Mouse (Mus musculus) lung, postnatal 10 days (tissue): ENCODE data around the gene Smtn.

Experiments
- DNase-seq: peaks from one replicate; pipeline ENCODE4 v3.0.0; 2021

Smtn gene

DNA sequence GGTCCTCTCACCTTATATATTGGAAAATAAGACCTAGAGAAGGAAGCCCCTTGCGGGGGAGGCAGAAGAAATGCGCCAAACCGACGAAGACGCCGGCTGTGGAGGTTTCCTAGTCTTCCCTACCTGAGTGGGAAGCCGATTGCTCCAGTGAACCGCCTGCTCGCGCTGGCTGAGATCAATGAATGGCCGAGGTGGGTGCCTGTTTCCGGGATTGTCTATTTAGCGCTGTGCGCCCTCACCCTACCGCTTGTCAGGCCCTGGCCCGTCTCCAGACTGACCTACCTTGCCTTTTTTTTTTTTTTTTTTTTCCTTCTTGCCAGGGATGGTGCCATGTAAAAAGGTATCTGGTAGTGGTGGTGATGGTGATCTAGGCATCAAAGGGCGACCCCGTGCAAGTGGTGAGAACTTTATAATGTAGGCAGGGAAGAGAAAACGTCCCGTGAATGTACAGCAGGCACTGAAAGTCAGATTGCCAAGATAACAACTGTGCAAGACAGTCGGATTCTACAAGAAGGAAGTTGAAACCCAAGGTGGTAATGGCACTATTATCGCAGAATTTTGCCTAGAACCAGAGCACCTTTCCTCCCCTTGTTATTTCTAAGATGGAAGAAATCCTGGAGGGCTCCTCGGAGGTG lies at the start of gene Smtn:
Gene Smtn (minus strand): TSS at position 162 of the 635 bp plus-strand sequence.
- no peak for DNase-seq

GRCm38 (mm10) chr11:3588036-3588672 lies 47.7 kb upstream of the Smtn start:
- DNase-seq, result no peak

- DNase-seq, result peak; percentile 47
These were observed 46.9 kb upstream of the Smtn start for GRCm38 (mm10) chr11:3587350-3587749.

- DNase-seq, result peak; percentile 36
These were observed 45.7 kb upstream of the Smtn start for GRCm38 (mm10) chr11:3585983-3586618.

GRCm38 (mm10) chr11:3583127-3583526 lies 42.7 kb upstream of the Smtn start:
- DNase-seq, result peak; percentile 58

DNA sequence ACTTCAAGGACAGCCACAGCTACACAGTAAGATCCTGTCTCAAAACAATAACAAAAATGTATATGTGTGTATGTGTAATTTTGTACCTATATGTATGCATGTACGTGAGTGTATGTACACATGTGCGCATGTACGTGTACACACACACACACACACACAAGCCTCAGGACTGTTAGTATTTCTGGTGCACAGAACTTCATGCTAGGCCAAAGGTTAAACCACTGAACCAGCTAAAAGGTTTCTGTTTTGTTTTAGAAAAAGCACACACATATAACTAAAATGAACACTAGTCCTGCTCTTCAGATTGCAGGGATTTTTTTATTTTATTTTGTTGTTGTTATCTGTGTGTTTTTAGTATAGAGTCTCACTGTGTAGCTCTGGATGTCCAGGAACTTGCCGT lies 41.5 kb upstream of the Smtn start:
- no peak for DNase-seq

DNA sequence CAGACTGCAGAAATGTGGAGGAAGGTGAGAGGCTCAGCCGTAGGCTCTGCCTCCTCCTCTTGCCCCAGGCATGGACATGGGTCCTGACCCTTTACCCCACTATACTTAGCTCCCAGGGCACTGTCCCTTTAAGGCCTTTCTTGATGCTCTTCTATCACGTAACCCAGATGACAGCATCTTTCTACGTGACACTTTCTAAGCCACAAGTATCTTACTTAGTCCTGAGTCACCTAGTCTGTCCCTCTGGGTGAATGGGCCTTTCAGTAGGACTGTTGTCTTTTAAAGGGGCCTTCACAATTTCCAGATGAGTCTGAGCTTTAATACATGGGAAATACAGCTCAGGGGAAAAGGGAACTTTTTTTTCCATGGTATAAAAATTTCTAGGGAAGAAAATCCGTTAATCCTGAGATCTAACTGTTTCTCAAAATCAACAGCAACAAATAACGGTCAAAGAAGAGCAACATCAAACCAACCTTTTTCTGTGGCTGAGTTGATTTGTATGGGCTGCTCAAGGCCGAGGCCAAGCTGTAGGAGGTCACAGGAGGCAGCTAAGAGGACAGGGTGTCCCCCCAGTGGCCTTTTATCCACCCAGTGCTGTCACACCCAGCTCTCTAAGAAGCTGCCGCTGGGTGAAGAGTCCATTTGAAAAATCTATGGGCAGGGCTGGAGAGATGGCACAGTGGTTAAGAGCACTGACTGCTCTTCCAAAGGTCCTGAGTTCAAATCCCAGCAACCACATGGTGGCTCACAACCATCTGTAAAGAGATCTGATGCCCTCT lies 40.1 kb upstream of the Smtn start:
- DNase-seq, result no peak

DNA sequence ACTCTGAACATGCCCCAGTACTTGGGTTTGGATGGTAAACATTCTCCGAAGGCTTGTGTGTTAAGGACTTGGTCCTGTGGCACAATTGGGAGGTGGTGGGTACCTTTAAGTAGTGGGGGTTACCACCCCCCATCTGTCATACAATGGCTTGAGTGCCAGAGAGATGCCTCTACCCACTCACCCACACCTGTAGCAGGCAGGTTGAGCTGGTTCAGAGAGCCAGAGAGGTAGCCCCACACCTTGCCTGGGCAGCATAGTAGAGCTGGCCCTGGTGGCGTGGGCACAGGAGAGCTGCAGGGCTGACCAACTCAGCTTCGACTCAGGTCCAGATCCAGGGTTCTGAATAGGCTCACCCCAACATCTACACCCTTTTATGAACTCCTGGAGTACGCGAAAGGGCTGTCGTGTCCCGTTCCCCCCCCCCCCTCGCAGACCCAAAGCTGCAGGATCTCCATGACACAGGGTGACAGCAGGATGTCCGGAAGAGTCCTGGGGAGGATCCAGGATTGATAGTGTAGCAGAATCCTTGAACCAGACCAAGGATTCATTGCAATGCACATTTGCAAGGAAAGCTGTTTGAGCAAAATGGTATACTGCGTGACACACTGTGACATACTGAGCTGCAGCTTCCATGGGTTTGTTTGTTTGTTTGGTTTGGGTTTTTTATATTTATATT lies 37.8 kb upstream of the Smtn start:
- no peak for DNase-seq

DNA sequence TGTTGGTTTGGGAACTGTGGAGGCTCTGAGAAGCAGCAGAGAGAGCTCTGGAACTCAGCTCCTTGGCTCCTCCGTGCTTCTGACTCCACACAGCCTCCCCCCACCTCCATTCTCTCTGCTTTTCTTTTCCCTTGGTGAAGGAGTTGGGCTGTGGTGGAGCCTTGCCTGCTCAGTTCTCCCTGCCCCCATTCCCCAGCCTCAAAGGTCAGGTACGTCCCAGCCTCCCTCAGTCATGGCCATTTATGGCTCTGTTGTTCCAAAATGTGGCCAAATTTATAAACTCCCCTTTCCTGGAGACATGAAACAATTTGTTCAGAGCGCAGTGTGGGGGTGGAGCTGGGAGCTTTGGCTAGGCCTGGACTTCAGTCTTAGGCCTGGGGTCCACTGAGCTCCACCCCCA lies 34.8 kb upstream of the Smtn start:
- peak; percentile 75 for DNase-seq

GRCm38 (mm10) chr11:3573092-3573491 lies 32.7 kb upstream of the Smtn start:
- peak; percentile 94 for DNase-seq

DNA sequence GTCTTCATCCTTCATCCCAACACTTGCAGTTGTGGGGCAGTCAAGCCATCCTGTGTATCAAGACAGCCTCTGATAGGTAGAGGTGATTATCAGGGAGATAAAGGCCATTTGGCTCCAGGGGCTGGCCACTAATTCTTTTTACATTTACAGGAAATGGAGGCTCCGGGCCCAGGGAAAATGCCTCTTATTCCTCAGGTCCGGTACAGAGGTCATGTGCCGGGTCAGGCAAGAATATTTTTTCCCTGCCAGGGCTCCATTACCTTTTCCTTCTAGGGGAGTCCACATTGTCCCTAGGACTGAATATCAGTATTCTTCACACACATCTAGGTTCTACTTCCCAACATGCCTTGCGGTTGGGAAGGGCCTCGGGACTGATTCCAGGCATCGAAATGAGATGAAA lies 31.8 kb upstream of the Smtn start:
- DNase-seq, result no peak

DNA sequence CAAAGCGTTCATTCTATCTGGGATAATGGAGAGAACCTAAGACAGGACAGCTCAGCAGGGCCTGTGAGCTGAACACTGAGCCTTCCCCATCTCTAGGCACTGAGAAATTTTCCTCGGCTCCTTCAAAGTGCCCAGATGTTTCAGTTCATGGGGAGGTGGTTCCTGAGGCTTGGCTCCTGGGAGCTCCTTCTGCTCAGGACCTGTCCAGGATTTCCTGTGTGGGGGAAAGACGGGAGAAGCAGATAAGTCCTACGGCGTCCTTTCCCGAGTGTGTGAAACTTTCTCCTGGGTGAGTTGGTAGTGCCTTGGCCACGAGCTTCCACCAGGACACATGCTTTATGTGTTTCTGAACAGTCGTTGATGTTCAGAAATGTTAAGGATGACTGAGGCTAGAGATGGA lies 29.9 kb upstream of the Smtn start:
- no peak for DNase-seq

DNA sequence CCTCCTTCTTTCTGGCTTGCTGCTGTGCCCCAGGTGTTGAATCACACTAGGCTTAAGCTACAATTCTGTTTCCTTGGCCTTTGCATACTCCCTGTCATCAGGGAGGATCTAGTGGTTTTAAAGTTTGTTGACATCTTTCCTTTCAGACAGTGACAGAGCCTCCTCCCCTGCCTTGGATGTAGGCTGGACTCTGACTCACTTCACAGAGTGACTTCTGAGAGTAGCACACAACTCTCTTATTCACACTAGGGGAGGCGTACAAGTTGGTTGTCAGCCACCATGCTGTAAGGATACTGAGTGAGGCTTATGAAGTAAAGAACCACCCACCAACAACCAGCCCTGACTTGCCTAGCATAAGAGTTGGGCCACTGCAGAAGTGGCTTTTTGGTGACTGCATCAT lies 27.5 kb upstream of the Smtn start:
- no peak for DNase-seq

GRCm38 (mm10) chr11:3566018-3566417 lies 25.6 kb upstream of the Smtn start:
- peak; percentile 76 for DNase-seq

DNA sequence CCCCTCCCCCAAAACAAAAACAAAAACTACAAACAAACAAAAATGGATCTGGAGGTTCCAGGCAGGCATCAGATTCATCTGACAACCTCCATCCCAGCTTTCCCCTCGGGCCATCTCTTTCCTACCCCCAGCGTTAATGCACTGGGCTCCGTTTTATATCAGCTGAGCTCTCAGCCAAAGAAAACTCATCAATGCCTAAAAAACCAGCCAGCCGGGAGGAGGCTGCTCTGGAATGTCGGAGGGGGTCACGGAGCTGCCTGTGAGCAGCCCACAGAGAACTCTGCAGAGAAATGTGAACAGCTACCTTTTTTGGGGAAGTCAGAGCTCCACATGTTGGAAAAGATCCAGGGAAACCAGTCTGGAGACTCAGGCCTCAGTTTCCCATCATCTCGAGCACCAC lies 24.0 kb upstream of the Smtn start:
- no peak for DNase-seq

GRCm38 (mm10) chr11:3563853-3564252 lies 23.4 kb upstream of the Smtn start:
- no peak for DNase-seq

DNA sequence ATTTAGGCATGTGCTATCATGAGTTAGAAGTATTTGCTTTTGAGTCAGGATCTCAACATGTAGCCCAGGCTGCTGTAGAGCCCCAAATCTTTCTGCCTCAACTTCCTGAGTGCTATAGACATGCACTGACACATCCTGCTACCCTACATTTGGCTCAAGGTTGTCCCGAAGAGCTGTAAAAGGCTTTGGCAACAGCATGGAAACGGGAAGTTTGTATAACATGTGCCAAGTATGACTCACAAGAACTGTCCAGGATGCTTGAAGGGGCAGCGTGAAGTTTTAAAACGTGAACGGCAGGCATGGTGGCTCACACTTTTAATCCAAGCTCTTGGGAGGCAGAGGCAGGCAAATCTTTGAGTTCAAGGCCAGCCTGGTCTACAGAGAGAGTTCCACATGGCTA lies 19.8 kb upstream of the Smtn start:
- peak; percentile 75 for DNase-seq

GRCm38 (mm10) chr11:3557852-3558251 lies 17.4 kb upstream of the Smtn start:
- DNase-seq, result no peak

GRCm38 (mm10) chr11:3554976-3555375 lies 14.6 kb upstream of the Smtn start:
- no peak for DNase-seq

GRCm38 (mm10) chr11:3549791-3550190 lies 9.4 kb upstream of the Smtn start:
- peak; percentile 57 for DNase-seq

GRCm38 (mm10) chr11:3548564-3549295 lies 8.3 kb upstream of the Smtn start:
- DNase-seq, result no peak

GRCm38 (mm10) chr11:3547969-3548368 lies 7.6 kb upstream of the Smtn start:
- peak; percentile 56 for DNase-seq
